Mouse (Mus musculus): Measurements from ENCODE around the gene Gm49337. TPM values are rescaled to one million over a fixed set of nuclear protein-coding genes. Genes with fewer than 3 reads are reported as not detected.

The Gm49337 gene
- polyA plus RNA-seq, 1 experiment from 2014 or later, result not detected

Other genes with a start within 250 kb of the Gm49337 start
- gene Dmbx1, start 233.5 kb upstream of the Gm49337 start, polyA plus RNA-seq (2014; fragmentation: Nextera tagmentation; extraction: Ambion mirVana), result 0.35 and 0.48 TPM in 2 replicates
- gene Faah, start 155.5 kb upstream of the Gm49337 start, polyA plus RNA-seq (2014; fragmentation: Nextera tagmentation; extraction: Ambion mirVana), result 1.2 and 1.7 TPM in 2 replicates
- 16.4 and 17.4 TPM in 2 replicates for gene Nsun4, start 119.5 kb upstream of the Gm49337 start, polyA plus RNA-seq (2014; fragmentation: Nextera tagmentation; extraction: Ambion mirVana)
- 385 TPM in 2 replicates for gene Uqcrh, start 98.3 kb upstream of the Gm49337 start, polyA plus RNA-seq (2014; fragmentation: Nextera tagmentation; extraction: Ambion mirVana)
- gene Lrrc41, start 98.1 kb upstream of the Gm49337 start, polyA plus RNA-seq (2014; fragmentation: Nextera tagmentation; extraction: Ambion mirVana), result 70.1 and 71.4 TPM in 2 replicates
- gene Rad54l, start 49.7 kb upstream of the Gm49337 start, polyA plus RNA-seq (2014; fragmentation: Nextera tagmentation; extraction: Ambion mirVana), result 79.1 and 79.2 TPM in 2 replicates
- 54.9 and 58.8 TPM in 2 replicates for gene Pomgnt1, start 49.5 kb upstream of the Gm49337 start, polyA plus RNA-seq (2014; fragmentation: Nextera tagmentation; extraction: Ambion mirVana)
- gene Lurap1, start 22.0 kb upstream of the Gm49337 start, polyA plus RNA-seq (2014; fragmentation: Nextera tagmentation; extraction: Ambion mirVana), result 2.3 and 2.8 TPM in 2 replicates
- 0.19 TPM in 1 of 2 replicates, not detected in the other for gene Tspan1, start 5.8 kb upstream of the Gm49337 start, polyA plus RNA-seq (2014; fragmentation: Nextera tagmentation; extraction: Ambion mirVana)
- gene 1700042G07Rik, start within 50 bp of the Gm49337 start, polyA plus RNA-seq (2014; fragmentation: Nextera tagmentation; extraction: Ambion mirVana), result not detected in 2 replicates
- gene Pik3r3, start 48.2 kb downstream of the Gm49337 start, polyA plus RNA-seq (2014; fragmentation: Nextera tagmentation; extraction: Ambion mirVana), result 58.0 and 71.4 TPM in 2 replicates

All from forebrain, embryonic 11.5 days (tissue).